Mouse (Mus musculus) small intestine, adult 2 months (tissue): ENCODE data around the gene Cadps2. TPM values are rescaled to one million over a fixed set of nuclear protein-coding genes. Genes with fewer than 3 reads are reported as not detected.

Experiments used
- H3K27ac ChIP-seq: fragments of 200-500 bp; 2 replicates; pipeline ENCODE4 v1.5.1; 2012; ENCODE audit warnings: low read depth, low read length, control low read depth, inconsistent platforms; ENCODE audit not compliant: insufficient read depth
- H3K27me3 ChIP-seq: fragments of 200-500 bp; 2 replicates; pipeline ENCODE4 v1.6.1; 2012; ENCODE audit warnings: mild to moderate bottlenecking, moderate library complexity, low read length, inconsistent platforms; ENCODE audit not compliant: control insufficient read depth, insufficient read depth
- H3K36me3 ChIP-seq: fragments of 200-500 bp; 2 replicates; pipeline ENCODE4 v1.6.1; 2012; ENCODE audit warnings: mild to moderate bottlenecking, low read length, control low read depth, inconsistent platforms; ENCODE audit not compliant: control insufficient read depth, insufficient read depth
- H3K4me1 ChIP-seq: fragments of 200-500 bp; 2 replicates; pipeline ENCODE4 v1.6.1; 2012; ENCODE audit warnings: low read length, inconsistent platforms, mixed read lengths; ENCODE audit not compliant: control insufficient read depth, insufficient read depth, insufficient read length
- H3K4me3 ChIP-seq: fragments of 200-500 bp; 2 replicates; pipeline ENCODE4 v1.5.1; 2012; ENCODE audit warnings: low read depth, mild to moderate bottlenecking, control low read depth, inconsistent platforms, low read length, moderate library complexity
- CTCF ChIP-seq: fragments of 200-500 bp; IDR thresholded peaks from 2 replicates; pipeline ENCODE4 v1.5.1; 2012; ENCODE audit warnings: low read depth, mild to moderate bottlenecking, control low read depth, inconsistent platforms, low read length, moderate library complexity, mixed read lengths; ENCODE audit not compliant: insufficient replicate concordance, insufficient read length; ENCODE audit errors: extremely low read depth
- POLR2A ChIP-seq: fragments of 200-500 bp; IDR thresholded peaks from 2 replicates; pipeline ENCODE4 v1.6.1; 2012; ENCODE audit warnings: low read depth, mild to moderate bottlenecking, control low read depth, inconsistent platforms, low read length, moderate library complexity
- WGBS: fragments of 180-500 bp; shearing (Covaris S2); methylation state at CpG from one replicate; pipeline ENCODE4 v1.1.7; 2018; 5-methylcytosine and 5-hydroxymethylcytosine counted together
- polyA plus RNA-seq: library from polyadenylated mRNA; depleted of rRNA; stranded (reverse); fragments of >200 nt; gene quantifications from 2 replicates; pipeline ENCODE4 v1.2.3, GENCODE M21; 2012

Gene Cadps2
- polyA plus RNA-seq, 1 experiment = 3.6 TPM

GRCm38 (mm10) chr6:23248313-23249052 is 590.7 kb downstream of the Cadps2 start, which contains the start of gene Fezf1:
Gene Fezf1, minus strand, starts transcription at chr6:23248362.
- H3K27ac ChIP-seq = no peak within 1 kb of the TSS
- H3K4me3 ChIP-seq = no peak within 1 kb of the TSS
- no peaks in the 10 kb centered on the region for H3K36me3 ChIP-seq
- H3K27me3 ChIP-seq = peaks cover 67% of the 10 kb centered on the region
- WGBS = 2% methylated on average over 31 of the region's 31 CpGs
- H3K4me1 ChIP-seq = no peaks in the 10 kb centered on the region
- TF ChIP-seq POLR2A (no peak), CTCF (no peak)

- TF ChIP-seq POLR2A (no peak), CTCF (no peak)
- Histone ChIP-seq H3K27me3 (peaks cover 62% of the 10 kb centered on the region), H3K4me1 (no peaks in the 10 kb centered on the region), H3K27ac (no peak overlapping the region), H3K36me3 (no peaks in the 10 kb centered on the region), H3K4me3 (no peak overlapping the region)
- WGBS = 2% methylated on average over 61 of the region's 61 CpGs
These were observed 591.5 kb downstream of the Cadps2 start for GRCm38 (mm10) chr6:23247512-23248312.

GRCm38 (mm10) chr6:23246790-23247511 is 592.3 kb downstream of the Cadps2 start:
- Histone ChIP-seq H3K36me3 (no peaks in the 10 kb centered on the region), H3K4me3 (no peak overlapping the region), H3K27ac (no peak overlapping the region), H3K4me1 (no peaks in the 10 kb centered on the region), H3K27me3 (peaks cover 56% of the 10 kb centered on the region)
- no peak for TF ChIP-seq POLR2A
- TF ChIP-seq CTCF = no peak
- 4% methylated on average over 23 of the region's 23 CpGs for WGBS

- no peak overlapping the region for H3K27ac ChIP-seq
- H3K4me3 ChIP-seq = no peak overlapping the region
- H3K36me3 ChIP-seq = no peaks in the 10 kb centered on the region
- WGBS = 7% methylated on average over 17 of the region's 17 CpGs
- no peaks in the 10 kb centered on the region for H3K4me1 ChIP-seq
- peaks cover 56% of the 10 kb centered on the region for H3K27me3 ChIP-seq
- TF ChIP-seq POLR2A = no peak
- TF ChIP-seq CTCF = no peak
These were observed 593.0 kb downstream of the Cadps2 start for GRCm38 (mm10) chr6:23246061-23246789.

- Histone ChIP-seq H3K27me3 (peaks cover 54% of the 10 kb centered on the region), H3K4me3 (no peak overlapping the region), H3K4me1 (no peaks in the 10 kb centered on the region), H3K36me3 (no peaks in the 10 kb centered on the region), H3K27ac (no peak overlapping the region)
- 3% methylated on average over 23 of the region's 23 CpGs for WGBS
- TF ChIP-seq CTCF (no peak), POLR2A (no peak)
These were observed 593.6 kb downstream of the Cadps2 start for GRCm38 (mm10) chr6:23245545-23246011.

GRCm38 (mm10) chr6:23245121-23245520 is 594.1 kb downstream of the Cadps2 start:
- Histone ChIP-seq H3K27me3 (peaks cover 50% of the 10 kb centered on the region), H3K4me1 (no peaks in the 10 kb centered on the region), H3K27ac (no peak overlapping the region), H3K36me3 (no peaks in the 10 kb centered on the region), H3K4me3 (no peak overlapping the region)
- no peak for TF ChIP-seq CTCF
- no peak for TF ChIP-seq POLR2A
- WGBS = 25% methylated on average over 9 of the region's 9 CpGs
